Mouse (Mus musculus) brown adipose tissue, adult 24 weeks (tissue): ENCODE data around the gene Tle2. TPM values are rescaled to one million over a fixed set of nuclear protein-coding genes. Genes with fewer than 3 reads are reported as not detected.

Experiments
- H3K27ac ChIP-seq: fragments of 200-500 bp; replicated peaks from 2 replicates; pipeline ENCODE4 v1.5.1; 2012; ENCODE audit warnings: low read depth, mild to moderate bottlenecking, low read length
- H3K4me1 ChIP-seq: fragments of 200-500 bp; 2 replicates; pipeline ENCODE4 v1.6.1; 2012; ENCODE audit warnings: low read length, mixed read lengths; ENCODE audit not compliant: control insufficient read depth, insufficient read depth, insufficient read length
- H3K4me3 ChIP-seq: fragments of 200-500 bp; 2 replicates; pipeline ENCODE4 v1.5.1; 2012; ENCODE audit warnings: low read depth, mild to moderate bottlenecking, low read length, moderate library complexity; ENCODE audit not compliant: insufficient read depth
- polyA plus RNA-seq: library from polyadenylated mRNA; stranded (reverse); fragments of >200 nt; gene quantifications from 2 replicates; pipeline ENCODE4 v1.2.4, GENCODE M21; 2012; ENCODE audit not compliant: missing spikeins, insufficient read depth, insufficient read length

The Tle2 gene
- polyA plus RNA-seq, 1 experiment: 4.8 TPM

DNA sequence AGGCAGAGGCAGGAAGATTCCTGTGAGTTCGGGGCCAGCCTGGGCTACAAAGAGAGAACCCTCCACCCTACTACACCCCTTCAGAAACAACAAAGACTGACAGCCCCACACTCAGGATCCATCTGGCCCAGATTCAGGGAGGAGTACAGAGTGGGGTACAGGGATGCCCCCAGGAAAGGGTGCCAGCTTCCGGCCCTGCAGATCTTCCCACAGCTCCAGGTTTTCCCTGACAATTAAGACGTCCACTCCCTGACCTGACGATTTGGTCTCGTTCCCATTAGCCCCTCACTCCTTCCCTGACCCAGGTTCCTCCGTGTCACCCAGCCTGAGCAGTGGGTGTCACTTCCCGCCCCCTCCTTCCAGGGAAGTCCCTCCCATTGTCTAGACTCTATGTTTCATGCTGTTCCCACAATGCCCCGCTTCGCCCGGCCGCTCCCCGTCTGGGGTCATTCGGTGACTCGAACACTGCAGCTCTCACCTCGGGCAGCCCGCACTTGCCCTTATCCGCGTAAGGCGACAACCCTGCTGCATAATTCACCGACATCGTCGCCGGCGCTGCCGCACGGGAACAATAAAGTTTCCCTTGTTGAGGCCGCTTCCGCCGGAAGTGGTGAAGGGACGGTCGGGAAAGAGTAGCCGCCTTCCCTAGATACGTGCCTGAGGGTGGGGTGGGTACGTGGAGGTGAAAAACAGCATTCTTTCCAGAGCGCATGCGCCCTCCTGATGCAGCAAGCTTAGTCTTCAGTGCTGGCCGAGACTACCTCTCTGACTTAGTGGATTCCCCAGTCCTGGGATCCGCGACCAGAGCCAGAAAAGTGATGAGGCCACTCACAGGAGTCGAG lies 52.9 kb downstream of the Tle2 start, which contains the start of gene Sirt6:
Gene Sirt6, minus strand, starts transcription at position 804 of the 842 bp plus-strand sequence.
- Histone ChIP-seq H3K4me1 (peaks cover 7% of the 10 kb centered on the region), H3K4me3 (peak within 1 kb of the TSS; percentile 89), H3K27ac (peak within 1 kb of the TSS; percentile 93)

DNA sequence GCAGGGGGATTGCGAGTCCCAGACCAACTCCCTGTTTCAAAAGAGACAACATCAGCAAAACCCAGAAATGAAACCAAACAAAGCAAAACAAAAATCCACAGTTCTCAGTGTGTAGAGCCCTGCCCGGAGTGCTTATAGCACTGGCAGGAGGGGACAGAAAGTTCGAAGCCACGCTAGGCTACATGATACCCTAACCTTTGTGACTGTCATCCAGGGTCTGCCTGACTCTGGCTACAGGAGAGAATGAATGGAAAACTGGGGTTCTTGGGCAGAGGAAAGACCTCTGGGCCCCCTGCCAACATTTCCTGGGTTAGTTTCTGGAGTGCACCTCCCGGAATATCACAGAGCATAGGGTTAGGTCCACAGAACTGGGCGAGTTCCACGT lies 53.5 kb downstream of the Tle2 start:
- Histone ChIP-seq H3K4me3 (peak overlapping the region; percentile 89), H3K4me1 (peaks cover 7% of the 10 kb centered on the region), H3K27ac (peak overlapping the region; percentile 93)

DNA sequence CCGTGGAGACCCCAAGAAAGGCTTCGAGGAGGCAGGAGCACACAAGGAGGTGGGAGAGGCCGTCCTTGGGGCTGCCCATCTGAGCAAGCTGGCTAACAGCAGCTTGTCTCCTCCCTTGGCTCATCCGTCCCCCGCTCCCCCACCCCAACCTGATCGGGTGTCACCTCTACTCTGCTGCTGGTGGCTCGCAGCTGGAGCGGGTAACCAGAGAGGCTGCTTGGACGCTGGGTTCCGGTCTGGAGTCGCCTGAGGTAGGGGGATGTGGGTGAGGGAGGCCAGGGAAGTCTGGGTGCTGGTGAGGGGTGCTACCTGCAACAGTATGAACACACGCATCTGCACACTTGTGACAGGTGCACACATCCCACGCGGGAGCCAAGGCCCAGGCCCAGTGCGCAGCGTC lies 54.0 kb downstream of the Tle2 start, which contains the start of gene Ankrd24:
Gene Ankrd24, plus strand, starts transcription at position 151 of the 400 bp plus-strand sequence.
- H3K27ac ChIP-seq: peak within 1 kb of the TSS; percentile 93
- peaks cover 7% of the 10 kb centered on the region for H3K4me1 ChIP-seq
- H3K4me3 ChIP-seq: peak within 1 kb of the TSS; percentile 89

DNA sequence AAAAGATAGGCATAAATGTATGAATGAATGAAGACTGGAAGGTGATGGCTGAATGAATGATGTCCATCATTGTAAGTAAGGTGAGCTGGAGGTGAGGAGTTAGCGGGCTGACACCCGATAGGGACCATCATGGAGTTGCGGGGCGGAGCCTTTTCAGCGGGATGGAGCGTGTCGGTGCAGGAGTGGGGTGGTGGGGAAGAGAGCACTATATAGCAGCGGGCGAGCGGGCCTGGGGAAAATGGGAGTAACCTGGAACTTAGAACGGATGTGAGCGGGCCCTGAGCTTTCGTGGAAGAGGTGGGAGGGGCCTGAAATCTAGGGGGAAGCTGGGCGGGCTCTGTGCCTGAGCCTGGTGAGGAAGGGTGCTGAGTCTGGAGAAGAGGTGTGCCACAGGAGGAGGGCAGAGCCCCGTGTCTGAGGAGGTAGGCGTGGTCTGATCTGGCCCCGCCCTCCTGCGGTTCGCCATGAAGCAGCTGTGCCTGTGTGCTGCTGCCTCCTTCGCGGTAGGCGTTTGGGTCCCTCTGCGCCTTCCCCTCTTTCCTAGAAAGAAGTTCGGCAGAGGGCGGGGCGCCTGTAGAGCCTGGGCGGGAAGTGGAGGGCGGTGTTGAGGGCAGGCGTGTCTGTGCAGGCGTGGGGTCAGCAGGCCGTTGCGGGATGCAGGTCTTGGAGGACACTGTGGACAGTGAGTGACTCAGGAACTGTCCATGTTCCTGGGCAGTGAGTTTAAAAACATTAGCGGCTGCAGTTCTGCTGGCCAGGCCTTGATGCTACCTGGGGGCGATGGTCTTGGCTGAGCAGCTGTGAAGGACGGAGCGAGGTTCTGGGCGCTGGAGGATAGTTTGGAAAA lies 59.1 kb downstream of the Tle2 start:
- Histone ChIP-seq H3K4me3 (peak overlapping the region; percentile 48), H3K27ac (no peak overlapping the region), H3K4me1 (no peaks in the 10 kb centered on the region)

DNA sequence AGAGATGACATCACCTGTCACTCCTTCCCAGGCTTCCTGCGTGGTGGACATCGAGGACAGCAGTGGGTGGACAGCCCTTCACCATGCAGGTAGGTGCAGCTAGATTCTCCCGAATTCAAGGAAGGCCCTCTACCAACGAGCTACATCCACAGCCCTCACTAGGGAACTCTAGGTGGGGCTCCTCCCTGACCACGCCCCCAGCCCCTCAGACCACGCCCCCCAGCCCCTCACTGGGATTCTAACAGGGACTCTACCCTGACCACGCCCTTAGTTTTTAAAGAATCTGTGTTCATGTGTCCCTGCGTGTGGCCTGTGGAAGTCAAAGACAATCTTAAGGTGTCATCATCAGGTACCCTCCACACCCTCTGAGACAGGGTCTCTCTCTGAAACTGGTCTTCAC lies 62.0 kb downstream of the Tle2 start:
- no peak overlapping the region for H3K4me3 ChIP-seq
- no peaks in the 10 kb centered on the region for H3K4me1 ChIP-seq
- no peak overlapping the region for H3K27ac ChIP-seq

DNA sequence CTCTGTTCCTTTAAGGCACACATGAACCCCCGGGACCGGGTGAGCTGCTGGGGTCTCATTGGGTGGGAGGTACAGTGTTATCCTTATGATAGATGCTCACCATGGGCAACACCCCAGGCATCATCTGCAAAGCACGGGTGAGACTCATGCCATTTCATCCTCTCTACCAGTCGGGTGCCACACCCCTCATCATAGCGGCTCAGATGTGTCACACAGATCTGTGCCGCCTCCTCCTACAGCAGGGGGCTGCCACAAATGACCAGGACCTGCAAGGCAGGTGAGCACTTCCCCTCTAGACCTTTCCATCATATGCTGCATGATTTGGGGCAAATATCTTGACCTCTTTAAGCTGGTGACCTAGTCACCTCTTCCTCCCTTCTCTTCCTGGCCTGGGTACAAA lies 63.7 kb downstream of the Tle2 start:
- peaks cover 8% of the 10 kb centered on the region for H3K4me1 ChIP-seq
- H3K27ac ChIP-seq: no peak overlapping the region
- no peak overlapping the region for H3K4me3 ChIP-seq

Other genes with a start within 250 kb of the Tle2 start
- not detected in 2 replicates for gene Tbxa2r, start 245.8 kb upstream of the Tle2 start, polyA plus RNA-seq
- 1.0 TPM in 1 of 2 replicates, not detected in the other for gene Gipc3, start 231.3 kb upstream of the Tle2 start, polyA plus RNA-seq
- gene Hmg20b, start 224.1 kb upstream of the Tle2 start, polyA plus RNA-seq: 66.1 and 78.7 TPM in 2 replicates
- 8.3 and 11.5 TPM in 2 replicates for gene Mfsd12, start 217.1 kb upstream of the Tle2 start, polyA plus RNA-seq
- not detected in 2 replicates for gene 4930404N11Rik, start 208.7 kb upstream of the Tle2 start, polyA plus RNA-seq
- gene Fzr1, start 196.0 kb upstream of the Tle2 start, polyA plus RNA-seq: 9.3 and 10.3 TPM in 2 replicates
- gene Dohh, start 190.1 kb upstream of the Tle2 start, polyA plus RNA-seq: 25.1 and 35.9 TPM in 2 replicates
- gene Gm48551, start 190.1 kb upstream of the Tle2 start, polyA plus RNA-seq: 2.4 TPM in 1 of 2 replicates, not detected in the other
- gene Gm48552, start 185.6 kb upstream of the Tle2 start, polyA plus RNA-seq: not detected in 2 replicates
- gene Smim24, start 181.5 kb upstream of the Tle2 start, polyA plus RNA-seq: 1.9 and 5.3 TPM in 2 replicates
- 40.9 and 42.9 TPM in 2 replicates for gene Nfic, start 118.9 kb upstream of the Tle2 start, polyA plus RNA-seq
- gene Celf5, start 91.9 kb upstream of the Tle2 start, polyA plus RNA-seq: 0.63 TPM in 1 of 2 replicates, not detected in the other
- gene Ncln, start 78.2 kb upstream of the Tle2 start, polyA plus RNA-seq: 13.9 and 17.9 TPM in 2 replicates
- gene S1pr4, start 74.4 kb upstream of the Tle2 start, polyA plus RNA-seq: 0.71 and 0.79 TPM in 2 replicates
- gene Gna15, start 50.3 kb upstream of the Tle2 start, polyA plus RNA-seq: not detected in 2 replicates
- gene Gna11, start 29.4 kb upstream of the Tle2 start, polyA plus RNA-seq: 34.1 and 41.1 TPM in 2 replicates
- 679 and 754 TPM in 2 replicates for gene Aes, start 15.1 kb upstream of the Tle2 start, polyA plus RNA-seq
- 3.3 TPM in 1 of 2 replicates, not detected in the other for gene Tle6, start 26.5 kb downstream of the Tle2 start, polyA plus RNA-seq
- gene BC025920, start 31.7 kb downstream of the Tle2 start, polyA plus RNA-seq: 4.1 and 8.7 TPM in 2 replicates
- gene Sirt6, start 53.2 kb downstream of the Tle2 start, polyA plus RNA-seq: 3.2 and 4.5 TPM in 2 replicates
- 12.6 and 12.9 TPM in 2 replicates for gene Ankrd24, start 54.0 kb downstream of the Tle2 start, polyA plus RNA-seq
- 1.0 and 1.5 TPM in 2 replicates for gene Gm10778, start 74.5 kb downstream of the Tle2 start, polyA plus RNA-seq
- 2.6 TPM in 1 of 2 replicates, not detected in the other for gene Zfp433, start 130.3 kb downstream of the Tle2 start, polyA plus RNA-seq
- 0.36 TPM in 1 of 2 replicates, not detected in the other for gene Gm3055, start 196.6 kb downstream of the Tle2 start, polyA plus RNA-seq
- gene Gm4767, start 237.6 kb downstream of the Tle2 start, polyA plus RNA-seq: 2.4 TPM in 1 of 2 replicates, not detected in the other